Mouse (Mus musculus) embryo, embryonic 10 days (tissue): Measurements from ENCODE around the gene Mgrn1.

ENCODE experiments used
- DNase-seq: peaks from one replicate; pipeline ENCODE4 v3.0.0-alpha.2; 2015; ENCODE audit warnings: low spot score

Mgrn1 gene

DNA sequence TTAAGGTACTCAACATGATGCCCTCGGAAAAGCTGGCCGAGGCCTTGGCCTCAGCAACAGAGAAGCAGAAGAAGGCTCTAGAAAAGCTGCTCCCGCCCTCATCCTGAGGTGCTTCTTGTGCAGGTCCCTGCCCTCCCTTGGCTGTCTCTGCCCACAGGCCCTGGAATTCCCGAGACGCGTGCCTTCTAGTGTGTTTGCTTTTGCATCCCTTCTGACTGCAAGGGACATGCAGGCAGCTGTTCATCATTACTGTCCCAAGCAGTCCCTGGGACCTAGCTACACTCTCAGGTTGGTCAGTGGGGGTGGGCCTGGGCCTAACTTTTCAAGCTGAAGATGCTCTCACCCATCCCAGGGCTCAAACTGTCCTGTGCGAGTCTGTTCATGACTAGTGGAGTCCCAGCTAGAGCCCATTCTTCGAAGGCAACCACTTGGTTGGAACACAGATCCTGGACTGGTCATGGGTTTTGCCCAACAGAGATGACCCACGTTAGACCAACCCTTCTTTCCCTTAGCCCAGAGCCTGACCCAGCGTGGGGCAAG lies 54.3 kb downstream of the Mgrn1 start:
- DNase-seq: no peak

GRCm38 (mm10) chr16:4941016-4941415 lies 55.0 kb downstream of the Mgrn1 start:
- no peak for DNase-seq

DNA sequence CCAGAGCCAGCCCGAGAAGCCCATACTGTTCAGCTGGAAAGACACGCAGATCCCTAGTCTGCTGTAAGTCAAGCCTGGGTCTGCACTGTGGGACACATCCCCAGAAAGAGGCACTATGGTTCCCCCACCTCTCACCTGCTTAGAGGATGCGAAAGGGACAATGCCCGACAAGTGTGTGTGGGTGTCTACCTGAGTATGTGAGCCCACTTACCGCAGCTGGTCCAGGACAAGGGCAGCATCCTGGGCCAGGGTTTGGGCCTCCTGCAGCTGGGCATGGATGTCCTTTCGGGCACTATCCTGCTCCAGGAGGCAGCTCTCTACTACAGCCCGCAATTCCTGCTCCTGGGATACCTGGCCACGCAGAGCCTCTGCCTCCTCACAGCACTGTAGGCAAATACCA lies 56.8 kb downstream of the Mgrn1 start:
- DNase-seq: no peak

GRCm38 (mm10) chr16:4943431-4943830 lies 57.4 kb downstream of the Mgrn1 start:
- DNase-seq: no peak

GRCm38 (mm10) chr16:4945415-4945814 lies 59.4 kb downstream of the Mgrn1 start:
- no peak for DNase-seq

DNA sequence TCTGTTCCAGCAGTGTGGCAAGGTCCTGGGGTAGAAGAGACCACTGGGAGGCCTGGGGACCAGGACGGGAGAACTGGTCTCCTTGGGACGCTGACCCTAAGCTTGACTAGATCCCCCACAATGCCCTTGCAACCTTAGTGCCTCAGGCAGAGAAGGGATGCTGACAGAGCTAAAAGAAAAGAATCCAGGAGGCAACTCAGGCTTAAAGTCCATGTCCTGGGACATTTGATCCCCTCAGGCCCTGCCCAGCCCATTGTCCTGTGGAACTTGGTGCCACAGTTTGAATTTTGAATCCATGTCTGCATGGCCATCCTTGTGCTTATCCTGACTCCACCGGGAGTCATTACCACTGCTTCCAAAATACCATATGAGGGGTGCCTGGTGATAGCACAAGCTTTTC lies 60.1 kb downstream of the Mgrn1 start:
- no peak for DNase-seq

DNA sequence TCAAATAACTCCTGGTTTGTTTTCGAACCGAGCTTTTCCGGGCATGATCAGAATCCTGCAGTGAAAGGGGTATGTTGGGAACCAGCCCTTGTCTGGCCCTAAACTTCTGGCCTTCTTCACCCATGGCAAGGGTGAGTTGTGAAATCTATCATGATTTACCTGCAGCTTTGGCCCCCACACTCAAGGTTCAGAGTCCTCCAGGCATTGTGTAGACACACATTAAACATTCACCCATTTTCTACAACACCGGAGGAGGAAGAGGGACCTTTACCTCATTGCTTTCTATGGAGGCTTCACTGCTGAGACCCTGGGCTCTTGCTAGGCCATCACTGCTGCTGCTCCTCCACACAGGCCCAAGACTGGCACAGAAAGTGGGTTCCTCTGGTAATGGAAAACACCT lies 61.3 kb downstream of the Mgrn1 start:
- DNase-seq: no peak

DNA sequence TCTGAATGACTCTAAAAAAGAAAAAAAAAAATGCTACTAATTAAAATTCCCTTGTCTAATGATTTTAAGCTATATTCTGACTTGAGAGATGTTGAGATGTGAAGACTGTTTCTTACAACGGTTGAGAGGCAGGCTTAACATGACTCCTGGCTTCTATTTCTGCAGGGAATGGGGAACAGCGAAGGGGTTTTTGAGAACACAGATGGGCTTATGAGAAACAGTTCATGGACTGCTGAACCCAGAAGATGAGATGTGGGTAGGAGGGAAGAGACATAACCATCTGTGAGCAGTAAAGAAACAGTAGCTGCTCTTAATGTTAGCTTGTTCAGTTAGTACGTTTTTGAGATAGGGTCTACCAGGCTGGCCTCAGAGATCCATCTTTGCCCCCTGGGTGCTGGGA lies 70.6 kb downstream of the Mgrn1 start:
- no peak for DNase-seq

DNA sequence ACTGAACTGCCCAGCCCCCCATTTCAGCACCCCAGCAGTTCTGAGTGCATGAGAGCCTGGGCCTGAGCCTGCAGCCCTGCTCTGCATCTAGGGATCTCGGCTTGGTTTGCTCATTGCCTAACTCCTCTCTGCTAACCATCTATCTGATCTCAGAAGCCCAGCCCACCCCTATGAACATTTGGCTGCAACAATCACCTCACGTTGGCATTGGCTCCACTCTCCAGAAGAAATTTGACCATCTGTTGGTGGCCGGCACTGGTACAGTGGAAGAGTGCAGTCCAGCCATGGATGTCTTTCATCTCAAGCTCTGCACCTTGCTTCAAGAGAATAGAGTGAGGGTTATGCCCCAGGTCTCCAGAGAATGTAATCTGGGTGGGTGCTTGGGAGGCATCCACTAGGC lies 71.4 kb downstream of the Mgrn1 start:
- DNase-seq: no peak

GRCm38 (mm10) chr16:4960260-4960659 lies 74.2 kb downstream of the Mgrn1 start:
- DNase-seq: no peak

GRCm38 (mm10) chr16:4963346-4963745 lies 77.3 kb downstream of the Mgrn1 start:
- no peak for DNase-seq

GRCm38 (mm10) chr16:4963797-4964709 lies 78.0 kb downstream of the Mgrn1 start, which contains the start of gene Anks3:
Anks3 (minus strand) TSS chr16:4964205.
- DNase-seq: peak; percentile 96

GRCm38 (mm10) chr16:4964731-4965391 lies 78.8 kb downstream of the Mgrn1 start:
- no peak for DNase-seq

- no peak for DNase-seq
These were observed 79.5 kb downstream of the Mgrn1 start for GRCm38 (mm10) chr16:4965392-4966129.

DNA sequence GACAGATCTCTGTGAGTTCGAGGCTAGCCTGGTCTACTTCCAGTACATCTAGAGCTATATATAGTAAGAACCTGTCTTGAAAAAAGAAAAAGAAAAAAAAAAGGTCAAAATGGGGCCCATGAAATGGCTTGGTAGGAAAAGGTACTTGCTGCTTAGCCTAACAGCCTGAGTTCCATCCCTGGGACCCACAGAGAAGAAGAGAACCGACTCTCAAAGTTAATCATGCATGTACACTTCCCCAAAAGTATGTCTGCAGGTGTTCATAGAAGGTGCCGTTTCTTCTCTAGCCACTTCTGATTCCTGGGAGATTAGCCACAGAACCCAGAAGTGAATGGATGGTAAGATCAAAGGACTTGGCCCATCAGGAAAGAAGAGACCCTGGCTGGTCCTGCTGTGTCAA lies 82.4 kb downstream of the Mgrn1 start:
- no peak for DNase-seq

DNA sequence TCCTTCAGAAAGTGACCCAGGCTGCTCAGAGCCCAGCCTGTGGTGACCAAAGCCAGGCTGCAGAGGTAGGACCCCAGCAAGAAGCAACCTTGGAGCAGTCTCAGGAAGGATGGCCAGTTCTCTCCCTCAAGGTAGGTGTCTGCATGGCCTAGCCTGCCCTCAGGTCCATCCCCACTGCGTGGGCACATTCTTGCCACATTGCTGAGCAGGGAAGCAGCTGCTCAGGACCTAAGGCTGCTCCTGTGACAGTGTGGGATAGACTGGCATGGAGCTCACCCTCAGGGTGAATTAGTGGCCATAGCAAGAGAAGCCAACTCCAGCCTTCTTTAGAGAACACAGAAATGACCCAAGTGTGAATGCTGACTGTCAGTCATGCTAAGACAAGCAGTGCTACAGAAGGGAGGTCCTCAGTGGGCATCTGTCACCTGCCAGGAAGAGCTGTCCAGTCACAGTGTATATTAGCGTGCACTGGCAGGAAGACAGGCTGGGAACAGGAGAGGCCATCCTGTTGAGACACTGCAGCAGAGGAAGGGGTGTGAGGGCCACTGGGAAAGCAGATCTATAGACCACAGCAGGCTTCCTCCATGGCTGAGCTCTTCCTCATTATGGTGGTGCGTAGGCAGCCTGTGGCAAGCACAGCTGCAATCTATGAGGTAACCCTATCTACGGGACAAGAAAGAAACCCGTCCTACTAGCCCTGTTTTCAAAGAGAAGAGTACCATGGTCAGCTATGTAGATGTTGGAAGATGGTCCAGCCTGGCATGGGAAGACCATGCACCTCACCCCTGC lies 83.2 kb downstream of the Mgrn1 start:
- no peak for DNase-seq

DNA sequence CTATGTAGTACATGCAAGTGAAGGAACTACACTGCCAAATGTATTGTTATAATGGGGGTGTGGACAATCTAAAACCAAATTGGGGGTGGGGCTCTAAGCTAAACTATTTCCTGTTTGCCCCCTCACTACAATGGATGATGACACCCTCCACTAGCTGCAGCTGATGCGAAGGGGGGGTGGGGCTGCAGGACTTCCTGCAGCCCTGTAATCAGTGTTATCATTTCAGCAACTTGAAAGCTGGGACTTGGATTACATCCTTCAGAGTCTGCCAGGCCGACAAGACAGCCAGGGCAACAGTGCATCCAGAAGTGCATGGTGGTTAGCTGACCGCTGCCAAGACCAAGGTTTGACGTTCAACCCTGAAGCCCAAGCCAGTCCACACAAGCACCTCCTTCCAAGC lies 85.6 kb downstream of the Mgrn1 start:
- DNase-seq: no peak

DNA sequence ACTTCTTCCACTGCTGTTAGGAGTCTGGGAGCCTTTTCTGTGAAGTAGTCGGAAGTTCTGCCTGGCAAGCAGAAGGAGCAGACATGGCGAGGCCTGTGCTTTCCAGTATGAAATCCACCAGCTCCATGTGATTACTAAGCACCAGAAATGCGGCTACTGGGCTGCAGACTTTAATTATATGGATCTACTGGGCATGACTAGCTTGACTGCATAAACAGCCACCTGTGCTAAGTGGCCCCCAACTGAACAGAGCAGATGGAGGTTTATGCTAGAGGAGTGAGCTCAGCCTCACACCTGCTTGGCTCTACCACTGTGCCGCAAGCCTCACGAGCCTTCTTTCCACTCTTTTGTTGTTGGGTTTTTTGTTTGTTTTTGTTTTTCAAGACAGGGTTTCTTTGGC lies 88.5 kb downstream of the Mgrn1 start:
- DNase-seq: no peak

GRCm38 (mm10) chr16:4976180-4976579 lies 90.1 kb downstream of the Mgrn1 start:
- DNase-seq: no peak

- no peak for DNase-seq
These were observed 92.4 kb downstream of the Mgrn1 start for GRCm38 (mm10) chr16:4978275-4979051.
